Mouse (Mus musculus): ENCODE results near the gene Cd1d1. TPM values are rescaled to one million over a fixed set of nuclear protein-coding genes. Genes with fewer than 3 reads are reported as not detected.

Cd1d1 gene
- total RNA-seq (2012; rRNA removed) (2.4 and 3.0 TPM in 2 replicates), total RNA-seq (2014; rRNA removed) (5.9 and 6.3 TPM in 2 replicates), polyA plus RNA-seq (2012; ENCODE audit: insufficient read length, low read depth) (6.8 and 7.1 TPM in 2 replicates)

GRCm38 (mm10) chr3:86999415-86999740, at the start of gene Cd1d1:
Gene Cd1d1, minus strand, starts transcription at chr3:86999441.
- 0 out of 2 replicates have a peak, but pooled peaks have one; percentile 20 for TF ChIP-seq UBTF (IDR thresholded peaks at IDR 0.05; ENCODE audit: low read depth, low read length)
- no peak for TF ChIP-seq USF1 (IDR thresholded peaks at IDR 0.05; ENCODE audit: low read depth, low read length)
- 0 out of 2 replicates have a peak, but pooled peaks have one; percentile 4 for TF ChIP-seq TBP (conservative IDR thresholded peaks at IDR 0.05; ENCODE audit: low read depth, low read length)
- Histone ChIP-seq H3K9me3 (replicated peaks; ENCODE audit: low read length) (no peaks in the 10 kb centered on the region), H3K9ac (ENCODE audit: insufficient read depth, low read depth) (peak within 1 kb of the TSS; percentile 68), H3K4me3 (replicated peaks in 1 of 3; ENCODE audit: low read depth in 2 of 3, low read length in 2 of 3, poor library complexity in 1 of 3) (peak within 1 kb of the TSS; percentile 54 to 65 (median 64)), H3K4me1 (ENCODE audit: control insufficient read depth in 1 of 2, insufficient read depth in 2 of 2) (peaks cover 9 to 15% of the 10 kb centered on the region in 2 experiments; a peak in 3 of 4 replicates), H3K27ac (ENCODE audit: insufficient read depth, low read depth) (no peak within 1 kb of the TSS), H3K4me2 (ENCODE audit: insufficient read depth, low read depth, poor library complexity, severe bottlenecking) (peak within 1 kb of the TSS; percentile 37), H3K36me3 (replicated peaks in 1 of 2; ENCODE audit: control insufficient read depth in 1 of 2, insufficient read depth in 1 of 2, low read length in 1 of 2) (no peaks in the 10 kb centered on the region), H3K79me2 (replicated peaks; ENCODE audit: control insufficient read depth, extremely low read depth, insufficient read depth, poor library complexity, severe bottlenecking) (no peaks in the 10 kb centered on the region), H3K27me3 (replicated peaks) (no peaks in the 10 kb centered on the region)
- dilution Hi-C loops (cut with MboI; ENCODE audit: extremely low pct_ligation_motif_present, extremely low pct_unique_long_range_greater_than_20kb, low sequenced_read_pairs) (no loop called here), in situ Hi-C loops (cut with MboI; ENCODE audit: low pct_ligation_motif_present, low pct_unique_long_range_greater_than_20kb, low sequenced_read_pairs) (no loop called here)
- no peak for DNase-seq (ENCODE audit: extremely low read depth)

- Histone ChIP-seq H3K9ac (ENCODE audit: insufficient read depth, low read depth) (no peak overlapping the region), H3K4me3 (replicated peaks in 1 of 3; ENCODE audit: low read depth in 2 of 3, low read length in 2 of 3, poor library complexity in 1 of 3) (no peak overlapping the region), H3K36me3 (replicated peaks in 1 of 2; ENCODE audit: control insufficient read depth in 1 of 2, insufficient read depth in 1 of 2, low read length in 1 of 2) (no peaks in the 10 kb centered on the region), H3K27me3 (replicated peaks) (no peaks in the 10 kb centered on the region), H3K27ac (ENCODE audit: insufficient read depth, low read depth) (no peak overlapping the region), H3K9me3 (replicated peaks; ENCODE audit: low read length) (no peaks in the 10 kb centered on the region), H3K79me2 (replicated peaks; ENCODE audit: control insufficient read depth, extremely low read depth, insufficient read depth, poor library complexity, severe bottlenecking) (no peaks in the 10 kb centered on the region), H3K4me2 (ENCODE audit: insufficient read depth, low read depth, poor library complexity, severe bottlenecking) (no peak overlapping the region), H3K4me1 (ENCODE audit: control insufficient read depth in 1 of 2, insufficient read depth in 2 of 2) (peaks cover 0 to 3% of the 10 kb centered on the region in 2 experiments; a peak in 2 of 4 replicates)
- dilution Hi-C loops (cut with MboI; ENCODE audit: extremely low pct_ligation_motif_present, extremely low pct_unique_long_range_greater_than_20kb, low sequenced_read_pairs): no loop called here
- in situ Hi-C loops (cut with MboI; ENCODE audit: low pct_ligation_motif_present, low pct_unique_long_range_greater_than_20kb, low sequenced_read_pairs): no loop called here
- TF ChIP-seq RCOR1 (conservative IDR thresholded peaks at IDR 0.05; ENCODE audit: low read depth, low read length): no peak
- TF ChIP-seq ZNF384 (IDR thresholded peaks at IDR 0.05; ENCODE audit: low read depth, low read length): no peak
- TF ChIP-seq TCF12 (IDR thresholded peaks at IDR 0.05; ENCODE audit: low read depth, low read length): no peak
- no peak for DNase-seq (ENCODE audit: extremely low read depth)
These were observed 48.6 kb upstream of the Cd1d1 start for GRCm38 (mm10) chr3:87047801-87048200.

GRCm38 (mm10) chr3:87041733-87042132, 42.5 kb upstream of the Cd1d1 start:
- dilution Hi-C loops (cut with MboI; ENCODE audit: extremely low pct_ligation_motif_present, extremely low pct_unique_long_range_greater_than_20kb, low sequenced_read_pairs): no loop called here

More at GRCm38 (mm10) chr3:87041733-87042132, 42.5 kb upstream of the Cd1d1 start:
- H3K4me2 ChIP-seq (ENCODE audit: insufficient read depth, low read depth, poor library complexity, severe bottlenecking): no peak overlapping the region
- H3K79me2 ChIP-seq (replicated peaks; ENCODE audit: control insufficient read depth, extremely low read depth, insufficient read depth, poor library complexity, severe bottlenecking): no peaks in the 10 kb centered on the region
- in situ Hi-C loops (cut with MboI; ENCODE audit: low pct_ligation_motif_present, low pct_unique_long_range_greater_than_20kb, low sequenced_read_pairs): no loop called here
- peaks cover 0 to 11% of the 10 kb centered on the region in 2 experiments; a peak in 2 of 4 replicates for H3K4me1 ChIP-seq (ENCODE audit: control insufficient read depth in 1 of 2, insufficient read depth in 2 of 2)
- no peaks in the 10 kb centered on the region for H3K36me3 ChIP-seq (replicated peaks in 1 of 2; ENCODE audit: control insufficient read depth in 1 of 2, insufficient read depth in 1 of 2, low read length in 1 of 2)
- no peak for TF ChIP-seq TBP (conservative IDR thresholded peaks at IDR 0.05; ENCODE audit: low read depth, low read length)
- TF ChIP-seq IRF4 (IDR thresholded peaks at IDR 0.05; ENCODE audit: low read depth, low read length): peak; percentile 45; the same call in 1 of the 2 replicates
- TF ChIP-seq JUN (IDR thresholded peaks at IDR 0.05; ENCODE audit: insufficient read depth, low read depth, low read length): peak; percentile 70; the same call in 1 of the 2 replicates
- no peak for TF ChIP-seq TCF12 (IDR thresholded peaks at IDR 0.05; ENCODE audit: low read depth, low read length)
- TF ChIP-seq UBTF (IDR thresholded peaks at IDR 0.05; ENCODE audit: low read depth, low read length): no peak
- TF ChIP-seq ZNF384 (IDR thresholded peaks at IDR 0.05; ENCODE audit: low read depth, low read length): peak; percentile 42; the same call in 1 of the 2 replicates
- TF ChIP-seq JUND (conservative IDR thresholded peaks at IDR 0.05; ENCODE audit: low read depth, low read length): peak; percentile 71
- TF ChIP-seq EP300 (IDR thresholded peaks at IDR 0.05; ENCODE audit: low read length): peak; percentile 31; the same call in 1 of the 2 replicates
- no peak for TF ChIP-seq RAD21 (IDR thresholded peaks at IDR 0.05; ENCODE audit: low read depth, low read length)
- TF ChIP-seq BHLHE40 (IDR thresholded peaks at IDR 0.05; ENCODE audit: low read depth, low read length): no peak
- TF ChIP-seq E2F4 (IDR thresholded peaks at IDR 0.05; ENCODE audit: insufficient replicate concordance, low read depth, low read length): no peak
- TF ChIP-seq NRF1 (IDR thresholded peaks at IDR 0.05; ENCODE audit: low read depth, low read length): no peak
- TF ChIP-seq RCOR1 (conservative IDR thresholded peaks at IDR 0.05; ENCODE audit: low read depth, low read length): no peak
- TF ChIP-seq CHD1 (IDR thresholded peaks at IDR 0.05; ENCODE audit: low read depth, low read length): no peak
- no peak for DNase-seq (ENCODE audit: extremely low read depth)
- H3K27ac ChIP-seq (ENCODE audit: insufficient read depth, low read depth): no peak overlapping the region
- H3K9me3 ChIP-seq (replicated peaks; ENCODE audit: low read length): no peaks in the 10 kb centered on the region
- no peak overlapping the region for H3K4me3 ChIP-seq (replicated peaks in 1 of 3; ENCODE audit: low read depth in 2 of 3, low read length in 2 of 3, poor library complexity in 1 of 3)
- H3K27me3 ChIP-seq (replicated peaks): no peaks in the 10 kb centered on the region
- no peak overlapping the region for H3K9ac ChIP-seq (ENCODE audit: insufficient read depth, low read depth)

Measured in CH12.LX (cell line).